Mouse (Mus musculus): Measurements from ENCODE around the gene Fut8.

DNA sequence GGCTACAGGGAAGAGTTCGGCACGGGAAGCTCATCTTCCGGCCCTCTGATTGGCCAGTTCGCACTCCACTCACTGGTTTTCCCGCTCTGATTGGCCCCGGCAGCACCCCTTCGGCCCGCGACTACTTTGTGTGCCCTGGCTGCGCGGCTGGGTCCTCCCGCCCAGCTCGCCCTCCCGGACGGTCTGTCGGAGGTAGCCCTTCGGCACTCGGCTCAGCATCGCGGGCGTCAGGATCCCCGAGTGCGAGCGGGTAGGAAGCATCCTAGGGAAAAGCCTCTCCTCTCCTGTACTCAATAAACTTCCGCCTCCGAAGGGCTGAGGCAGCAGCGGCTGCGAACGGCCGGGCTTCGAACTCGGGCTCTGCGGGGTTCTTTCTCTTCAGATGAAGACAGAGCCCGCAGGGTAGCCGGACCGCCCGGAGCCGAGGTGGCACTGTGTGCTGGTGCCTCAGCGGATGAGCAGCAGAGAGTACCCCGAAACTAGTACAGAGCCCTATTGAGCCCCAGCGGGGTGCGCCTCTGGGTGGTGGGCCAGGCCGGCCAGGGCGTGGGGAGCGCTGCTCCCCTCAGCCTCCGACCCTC lies at the start of gene Fut8:
- TF ChIP-seq CTCF (conservative IDR thresholded peaks at IDR 0.05 in 1 of 2, IDR thresholded peaks at IDR 0.05 in 1 of 2; ENCODE audit: low read depth in 2 of 2, low read length in 2 of 2) (no peak), MAX (IDR thresholded peaks at IDR 0.05; ENCODE audit: low read length) (no peak; the same call in 1 of the 2 replicates), POLR2A (IDR thresholded peaks at IDR 0.05; ENCODE audit: low read depth, low read length) (no peak), ZC3H11A (IDR thresholded peaks at IDR 0.05; ENCODE audit: low read depth, low read length) (no peak)

All from CH12.LX (cell line).